Mouse (Mus musculus): ENCODE data around the gene Galns.

The Galns gene

GRCm38 (mm10) chr8:122568881-122569309 is 42.4 kb downstream of the Galns start:
- DNase-seq (ENCODE audit: low read depth, low spot score), result peak; percentile 44

DNA sequence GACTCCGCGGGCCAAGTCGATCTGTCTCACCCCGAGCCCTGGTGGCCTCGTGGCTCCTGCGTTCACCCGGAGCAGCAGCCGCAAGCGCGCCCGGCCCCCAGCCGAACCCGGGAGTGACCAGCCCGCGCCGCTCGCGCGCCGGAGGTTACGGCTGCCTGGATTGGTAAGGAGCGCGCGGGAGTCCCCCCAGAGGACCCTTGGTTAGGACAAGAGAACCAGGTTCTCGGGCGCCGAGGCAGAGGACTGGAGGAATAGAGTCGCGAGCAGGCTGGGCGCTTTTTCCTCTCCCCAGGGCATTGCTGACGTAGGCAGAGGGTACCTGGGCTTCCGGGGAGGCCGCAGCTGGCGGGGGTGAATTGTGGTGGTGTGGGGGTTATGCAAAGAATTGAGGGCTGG is 43.2 kb downstream of the Galns start:
- peak; percentile 79 for DNase-seq (ENCODE audit: low read depth, low spot score)

GRCm38 (mm10) chr8:122567361-122568108 is 43.7 kb downstream of the Galns start, which contains the start of gene Cdt1:
Cdt1 (plus strand) TSS chr8:122568015.
- peak; percentile 97 for DNase-seq (ENCODE audit: low read depth, low spot score)

GRCm38 (mm10) chr8:122566766-122567165 is 44.5 kb downstream of the Galns start:
- DNase-seq (ENCODE audit: low read depth, low spot score), result no peak

DNA sequence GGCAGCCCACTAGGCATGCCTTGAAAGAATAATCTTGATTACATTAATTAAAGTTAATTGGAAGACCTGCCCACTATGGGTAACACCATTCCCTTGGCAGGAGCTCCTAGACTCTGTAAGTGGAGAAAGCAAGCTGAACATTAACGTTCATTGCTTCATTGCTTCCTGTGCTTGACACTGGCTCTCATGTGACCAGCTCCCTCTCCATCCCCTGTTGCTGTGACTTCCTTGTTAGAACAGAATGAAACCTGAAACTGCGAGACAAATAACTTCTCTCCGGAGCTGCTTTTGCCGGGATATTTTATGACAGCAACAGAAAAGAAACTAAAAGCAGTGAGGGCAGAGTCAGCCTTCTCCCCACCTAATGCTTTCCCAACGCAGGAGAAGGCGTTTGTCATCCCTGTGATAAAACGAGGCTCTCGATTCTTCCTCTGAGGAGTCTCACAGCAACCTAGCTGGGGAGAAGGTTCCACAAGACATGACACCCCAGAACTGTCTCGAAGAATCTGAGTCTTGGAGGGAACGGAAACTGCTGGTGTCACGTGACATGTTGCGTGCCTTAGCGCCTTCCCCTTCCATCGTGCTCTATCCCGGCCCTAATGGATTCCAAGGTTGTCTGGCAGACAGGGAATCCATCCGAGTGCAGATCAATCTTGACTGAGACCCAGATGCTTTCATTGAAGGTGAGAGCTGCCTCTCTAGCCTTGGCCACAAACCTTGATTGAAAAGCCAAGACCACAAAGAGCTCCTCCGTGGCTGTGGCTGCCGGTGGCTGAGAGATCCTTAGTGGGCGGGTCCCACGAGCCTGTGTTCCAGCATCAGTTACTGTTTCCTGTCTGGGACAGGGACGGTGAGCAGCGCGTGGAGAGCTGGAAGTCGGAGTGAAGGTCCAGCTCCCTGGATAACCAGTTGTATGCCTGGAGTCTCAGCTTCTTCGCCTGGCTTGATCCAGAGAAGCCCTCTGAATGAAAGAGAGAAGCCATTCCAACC is 46.6 kb downstream of the Galns start:
- DNase-seq (ENCODE audit: low read depth, low spot score), result peak; percentile 48

- DNase-seq (ENCODE audit: low read depth, low spot score), result peak; percentile 82
Observed at GRCm38 (mm10) chr8:122561199-122561598, 50.1 kb downstream of the Galns start.

DNA sequence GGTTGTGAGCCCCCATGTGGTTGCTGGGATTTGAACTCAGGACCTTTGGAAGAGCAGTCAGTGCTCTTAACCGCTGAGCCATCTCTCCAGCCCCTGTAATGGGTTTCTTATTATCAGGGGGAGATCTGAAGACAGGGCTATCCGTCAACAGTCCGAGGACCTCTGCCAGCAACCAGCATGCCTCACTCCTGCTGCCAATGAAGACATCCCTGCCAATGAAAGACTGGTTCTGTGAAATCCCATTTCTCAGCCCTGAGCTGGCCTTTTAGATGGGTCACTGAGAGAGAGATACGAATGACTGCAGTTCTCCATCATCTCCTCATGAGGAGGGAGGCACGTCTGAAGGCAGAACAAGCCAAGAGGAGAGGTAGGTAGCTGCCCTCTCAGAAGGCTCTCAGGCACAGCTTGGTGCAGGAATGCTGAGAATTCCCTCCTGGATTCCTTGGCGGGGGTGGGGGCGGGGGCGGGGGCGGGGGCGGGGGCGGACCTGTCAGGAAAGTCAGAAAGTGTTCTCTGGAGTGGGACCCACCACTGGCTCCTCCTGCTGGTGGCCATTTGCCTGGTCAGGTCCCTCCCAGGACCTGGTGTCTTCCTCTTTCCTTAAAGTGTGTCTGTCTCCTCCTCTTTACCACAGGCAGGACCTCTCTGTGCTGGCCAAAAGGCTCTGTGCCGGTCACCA is 52.5 kb downstream of the Galns start:
- no peak for DNase-seq (ENCODE audit: low read depth, low spot score)

DNA sequence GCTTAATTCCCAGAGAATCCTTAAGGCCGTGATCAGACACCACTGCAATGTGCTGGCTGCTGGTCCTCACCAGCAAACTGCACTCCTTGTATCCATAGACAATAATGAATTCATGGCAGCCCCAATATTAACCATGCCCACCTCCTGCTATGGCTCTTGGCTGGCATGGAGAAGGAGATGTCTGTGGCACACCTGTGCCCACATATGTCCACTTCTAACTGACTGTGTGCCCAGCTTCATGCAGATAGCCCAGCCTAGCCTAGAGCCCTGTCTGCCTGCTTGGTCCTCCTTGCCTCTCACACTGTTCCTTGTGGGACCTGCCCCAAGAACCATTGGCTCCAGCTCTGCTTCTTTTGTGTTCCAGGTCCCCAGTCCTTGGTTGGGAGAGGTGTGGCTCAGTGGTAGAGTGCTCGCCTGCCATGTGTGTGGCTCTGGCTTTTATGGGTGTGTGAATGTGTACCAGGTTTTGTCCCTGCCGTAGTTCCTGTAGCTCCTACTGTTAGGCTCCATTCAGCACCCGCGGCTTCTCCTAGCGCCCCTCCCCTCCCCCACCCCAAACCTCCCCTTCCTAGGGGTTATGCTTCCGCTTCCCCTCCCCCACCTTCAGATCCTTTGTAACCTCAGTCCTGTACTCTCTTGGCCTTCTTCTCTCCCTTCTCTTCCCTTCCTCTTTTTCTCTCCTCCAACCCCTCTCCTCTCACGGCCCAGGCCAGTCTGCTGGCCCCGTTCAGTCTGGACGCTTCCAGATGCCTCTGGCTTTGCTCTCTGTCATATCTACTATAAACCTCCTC is 53.8 kb downstream of the Galns start:
- DNase-seq (ENCODE audit: low read depth, low spot score), result peak; percentile 49

- DNase-seq (ENCODE audit: low read depth, low spot score), result peak; percentile 87
Observed at GRCm38 (mm10) chr8:122556030-122557009, 54.9 kb downstream of the Galns start.

DNA sequence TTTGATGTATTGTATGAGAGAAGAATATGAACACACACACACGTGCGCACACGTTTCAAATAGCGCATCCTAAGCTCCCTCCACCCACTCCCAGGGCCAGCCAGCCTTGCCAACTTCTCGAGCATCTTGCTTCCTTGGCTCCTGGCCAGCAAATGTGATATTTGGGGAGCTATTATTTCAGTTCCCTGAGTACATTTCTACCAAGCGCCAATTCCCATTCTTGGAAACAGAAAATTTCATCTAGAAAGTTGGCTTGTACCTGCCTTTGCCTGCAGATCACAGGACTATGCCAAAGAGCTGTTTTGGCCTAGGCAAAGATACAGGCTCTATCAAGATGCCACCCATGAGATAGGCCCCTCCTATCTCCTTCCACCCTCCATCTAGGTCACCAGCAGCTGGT is 56.5 kb downstream of the Galns start:
- no peak for DNase-seq (ENCODE audit: low read depth, low spot score)

DNA sequence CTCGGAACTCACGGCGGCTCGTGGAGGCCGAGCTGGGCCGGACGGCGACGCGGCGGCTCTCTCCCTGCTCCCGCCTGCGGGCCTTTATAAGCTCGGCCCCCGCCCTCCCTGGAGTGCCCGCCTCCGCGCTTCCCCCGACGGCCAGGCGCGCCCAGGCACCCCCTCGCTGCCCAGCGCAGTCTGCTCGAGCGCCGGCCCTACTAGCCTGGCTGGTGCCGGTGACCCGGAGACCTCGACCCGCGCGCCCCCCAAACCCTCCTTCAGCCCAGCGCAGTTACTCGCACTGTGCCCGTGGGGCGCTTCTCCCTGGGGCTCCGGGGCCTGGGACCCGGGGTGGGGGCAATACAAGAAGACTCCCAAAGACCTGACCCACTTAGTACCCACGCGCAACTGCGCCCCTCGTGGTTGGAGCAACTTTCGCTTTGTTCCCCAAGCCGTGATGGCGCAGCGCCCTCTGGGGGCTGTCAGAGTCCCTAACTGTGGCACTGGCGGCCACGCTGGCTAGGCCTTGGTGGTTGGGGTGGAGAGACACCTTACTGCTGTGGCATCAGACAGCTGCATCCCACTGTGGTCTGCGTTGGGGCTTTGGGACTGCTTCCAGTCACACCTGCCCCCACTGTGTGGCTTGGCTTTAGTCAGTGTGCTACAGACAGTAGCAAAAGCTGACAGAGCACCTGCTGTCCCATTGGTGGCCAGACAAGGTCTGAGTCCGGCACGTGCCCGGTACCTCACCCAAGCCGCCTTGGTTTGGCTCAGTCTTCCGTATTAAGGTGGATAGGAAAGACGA is 59.8 kb downstream of the Galns start, which contains the start of gene Piezo1:
TSS of gene Piezo1 (minus strand) at position 65 of the 787 bp plus-strand sequence.
- DNase-seq (ENCODE audit: low read depth, low spot score), result peak; percentile 93

DNA sequence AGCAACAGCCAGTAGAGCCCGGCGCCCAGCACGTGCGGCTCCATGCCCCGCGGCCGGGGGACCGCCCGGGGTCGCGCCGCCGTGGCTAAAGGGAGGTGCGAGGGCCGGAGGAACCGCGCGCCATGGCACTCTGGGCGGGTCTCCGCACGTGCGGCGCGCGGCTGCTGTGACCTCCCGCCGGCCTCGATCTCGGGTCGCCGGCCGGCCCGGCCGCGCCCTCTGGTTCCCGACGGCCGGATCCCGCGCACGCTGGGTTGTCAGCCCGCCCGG is 60.3 kb downstream of the Galns start:
- DNase-seq (ENCODE audit: low read depth, low spot score), result no peak

GRCm38 (mm10) chr8:122550234-122550994 is 60.8 kb downstream of the Galns start:
- DNase-seq (ENCODE audit: low read depth, low spot score), result peak; percentile 67

DNA sequence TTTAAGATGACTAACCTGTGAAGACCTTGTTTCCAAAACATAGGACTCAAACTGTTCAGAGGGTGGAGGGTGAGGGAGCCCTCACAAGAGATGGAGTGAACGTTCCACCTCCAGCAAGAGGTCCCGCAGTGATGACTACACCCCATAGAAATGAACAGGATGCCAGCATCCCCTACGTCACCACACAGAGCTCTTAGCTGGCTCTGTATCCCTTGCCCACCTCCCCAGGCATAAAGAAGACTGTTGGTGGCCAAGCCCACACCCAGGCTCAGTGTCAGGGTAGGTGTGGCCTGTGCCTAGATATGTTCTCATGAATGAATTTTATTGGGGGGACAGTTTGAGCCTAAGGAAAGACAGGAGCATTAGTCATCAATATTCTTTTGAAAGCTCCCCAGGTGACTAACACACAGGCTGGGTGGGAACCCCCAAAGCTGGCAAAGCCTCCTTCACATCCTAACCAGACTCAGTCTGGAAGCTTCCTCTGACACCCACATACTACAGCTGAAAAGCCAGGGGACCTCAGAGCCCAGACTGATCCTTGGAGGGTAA is 62.3 kb downstream of the Galns start:
- DNase-seq (ENCODE audit: low read depth, low spot score), result peak; percentile 76

DNA sequence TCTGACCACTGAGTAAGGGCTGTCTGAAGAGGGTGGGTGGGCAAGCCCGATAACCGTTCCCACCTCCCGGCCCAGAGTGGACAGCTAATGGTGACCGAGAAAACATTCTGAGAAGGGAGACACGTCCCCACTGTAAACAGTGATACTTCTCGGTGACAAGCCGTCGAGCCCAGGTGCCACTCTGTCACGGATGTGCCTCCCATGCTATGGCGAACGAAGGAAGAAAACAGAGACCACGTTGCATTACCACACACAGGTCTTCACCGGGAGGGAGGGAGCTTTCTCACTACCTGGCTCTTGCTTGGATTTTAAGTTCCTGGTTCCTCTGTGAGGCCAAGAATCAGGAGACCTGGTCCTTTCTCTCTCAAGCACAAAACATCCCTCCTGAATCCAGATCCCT is 62.9 kb downstream of the Galns start:
- peak; percentile 45 for DNase-seq (ENCODE audit: low read depth, low spot score)

- DNase-seq (ENCODE audit: low read depth, low spot score), result peak; percentile 86
Observed at GRCm38 (mm10) chr8:122547815-122548214, 63.4 kb downstream of the Galns start.

DNA sequence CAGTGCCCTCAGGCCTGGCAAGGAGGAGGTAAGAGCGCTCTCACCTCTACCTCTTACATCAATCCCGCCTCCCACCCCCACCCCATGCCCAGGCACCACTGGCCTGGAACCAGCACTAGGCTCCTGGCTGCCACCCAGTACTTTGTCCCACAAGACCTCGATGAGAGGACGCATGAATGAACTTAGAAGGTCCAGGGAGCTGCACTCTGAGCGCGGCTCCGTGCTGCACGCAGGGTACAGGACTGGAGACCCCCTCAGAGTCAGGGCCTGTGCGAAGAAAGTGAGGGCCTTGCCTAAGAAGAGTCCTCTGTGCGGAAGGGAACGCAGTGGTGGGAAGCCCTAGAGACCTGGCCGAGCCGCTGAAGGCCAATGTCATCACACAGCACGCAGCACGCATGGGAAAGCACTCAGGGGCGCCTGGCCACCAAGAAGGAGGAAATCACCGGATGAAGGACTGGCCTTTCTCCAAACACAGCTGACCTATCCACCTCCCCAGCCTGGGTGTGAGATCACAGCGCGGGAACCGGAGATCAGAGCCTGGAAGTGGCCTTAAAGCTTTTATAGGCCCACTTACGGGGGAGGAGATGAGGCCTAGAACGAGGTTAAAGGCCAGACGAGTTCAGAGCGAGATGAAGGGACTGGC is 64.3 kb downstream of the Galns start:
- DNase-seq (ENCODE audit: low read depth, low spot score), result no peak

Data from CD4-positive helper T cell, adult 2 months (primary cell).